Mouse (Mus musculus) forebrain, embryonic 14.5 days (tissue): ENCODE results near the gene Rtl5. TPM values are rescaled to one million over a fixed set of nuclear protein-coding genes. Genes with fewer than 3 reads are reported as not detected.

Source experiments
- ATAC-seq: fragments of 200-750 bp; cut with Nextera tagmentation; 2 replicates; pipeline ENCODE4 v1.8.0; 2017; ENCODE audit warnings: mild to moderate bottlenecking, moderate library complexity
- DNase-seq: peaks from one replicate; pipeline ENCODE4 v3.0.0-alpha.2; 2015; ENCODE audit warnings: low spot score
- H3K27ac ChIP-seq: fragments of 300-500 bp; sonication (generic); 2 replicates; pipeline ENCODE4 v1.5.1; 2014; ENCODE audit warnings: low read depth, mild to moderate bottlenecking, control low read depth, low read length, moderate library complexity
- H3K27me3 ChIP-seq: fragments of 300-500 bp; sonication (generic); replicated peaks from 2 replicates; pipeline ENCODE4 v1.6.1; 2014; ENCODE audit warnings: low read length, control low read depth, mixed read lengths; ENCODE audit not compliant: control insufficient read depth, insufficient read depth
- H3K36me3 ChIP-seq: fragments of 300-500 bp; sonication (generic); 2 replicates; pipeline ENCODE4 v1.6.1; 2014; ENCODE audit warnings: low read length, control low read depth; ENCODE audit not compliant: control insufficient read depth, insufficient read depth
- H3K4me1 ChIP-seq: fragments of 300-500 bp; sonication (generic); 2 replicates; pipeline ENCODE4 v1.6.1; 2014; ENCODE audit warnings: antibody characterized with exemption, low read length, control low read depth; ENCODE audit not compliant: control insufficient read depth, insufficient read depth
- H3K4me2 ChIP-seq: fragments of 300-500 bp; sonication (generic); 2 replicates; pipeline ENCODE4 v1.6.1; 2014; ENCODE audit warnings: mild to moderate bottlenecking, control low read depth, low read length
- H3K4me3 ChIP-seq: fragments of 300-500 bp; sonication (generic); 2 replicates; pipeline ENCODE4 v1.5.1; 2014; ENCODE audit warnings: low read depth, low read length, control low read depth
- H3K9ac ChIP-seq: fragments of 300-500 bp; sonication (generic); 2 replicates; pipeline ENCODE4 v1.6.1; 2014; ENCODE audit warnings: mild to moderate bottlenecking, low read length, control low read depth, moderate library complexity
- H3K9me3 ChIP-seq: fragments of 300-500 bp; sonication (generic); replicated peaks from 2 replicates; pipeline ENCODE4 v1.6.1; 2016; ENCODE audit warnings: low read length, control low read depth, mixed read lengths; ENCODE audit not compliant: control insufficient read depth
- WGBS: fragments of 180-500 bp; shearing (Covaris S2); extraction: QIAGEN DNeasy Blood & Tissue Kit; methylation state at CpG from one replicate; pipeline ENCODE4 v1.1.7; 2014; 5-methylcytosine and 5-hydroxymethylcytosine counted together
- polyA plus RNA-seq: library from polyadenylated mRNA; unstranded; fragments of >200 nt; fragmentation: Nextera tagmentation; extraction: Ambion mirVana; gene quantifications from 2 replicates; pipeline ENCODE4 v1.2.1, GENCODE M21; 2014

Gene Rtl5
- polyA plus RNA-seq, 1 experiment from 2014 or later, result 11.0 TPM

DNA sequence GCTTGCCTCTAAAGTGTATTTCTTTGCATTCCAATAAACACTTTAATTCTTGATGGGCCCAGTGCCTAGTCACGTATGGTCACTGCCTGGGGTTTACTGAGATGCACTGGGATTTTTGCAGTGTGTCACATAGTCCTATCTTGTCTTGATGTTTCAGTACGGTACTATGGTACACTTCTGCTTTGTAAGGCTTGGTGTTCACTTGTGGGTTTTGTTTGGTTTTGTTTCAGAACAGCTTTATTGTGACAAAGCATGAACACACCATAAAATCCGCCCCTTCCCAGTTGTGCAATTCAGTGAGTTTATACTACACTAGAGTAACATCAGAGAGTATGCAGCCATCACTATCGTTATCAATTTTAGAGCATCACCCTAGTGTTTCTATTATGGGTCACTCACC lies 17.1 kb downstream of the Rtl5 start:
- ATAC-seq (no peak), DNase-seq (no peak)
- WGBS, result 82% methylated on average over 4 of the region's 4 CpGs
- Histone ChIP-seq H3K4me1 (no peaks in the 10 kb centered on the region), H3K27me3 (no peaks in the 10 kb centered on the region; the same call in 1 of the 2 replicates), H3K27ac (no peak overlapping the region), H3K9me3 (no peaks in the 10 kb centered on the region), H3K36me3 (no peaks in the 10 kb centered on the region), H3K4me2 (no peak overlapping the region), H3K9ac (no peak overlapping the region), H3K4me3 (no peak overlapping the region)

GRCm38 (mm10) chrX:102053371-102053770 lies 17.7 kb downstream of the Rtl5 start:
- Histone ChIP-seq H3K4me2 (no peak overlapping the region), H3K36me3 (no peaks in the 10 kb centered on the region), H3K4me3 (no peak overlapping the region), H3K27me3 (no peaks in the 10 kb centered on the region; the same call in 1 of the 2 replicates), H3K9ac (no peak overlapping the region), H3K27ac (no peak overlapping the region), H3K4me1 (no peaks in the 10 kb centered on the region), H3K9me3 (no peaks in the 10 kb centered on the region)
- DNase-seq, result no peak
- ATAC-seq, result no peak
- 84% methylated on average over 2 of the region's 2 CpGs for WGBS

DNA sequence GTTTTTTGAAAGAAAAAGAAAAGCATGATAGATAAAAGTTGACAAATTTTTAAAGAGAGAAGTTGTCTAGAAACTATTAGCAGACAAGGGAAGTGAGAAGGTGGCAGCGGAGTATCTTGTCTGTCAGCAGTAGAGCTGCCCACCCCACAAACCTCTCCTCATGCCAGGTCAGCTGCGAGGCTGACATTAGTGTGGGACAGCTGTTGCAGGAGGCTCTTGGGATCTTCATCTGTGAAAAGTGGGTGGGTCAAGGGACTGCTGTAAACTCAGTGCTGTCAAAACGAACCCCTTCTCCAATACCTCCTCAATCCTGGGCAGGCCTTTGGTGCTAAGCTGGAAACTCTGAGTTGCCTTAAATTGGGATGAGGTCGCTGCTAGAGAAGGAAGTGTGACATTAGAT lies 19.9 kb downstream of the Rtl5 start:
- Histone ChIP-seq H3K9ac (no peak overlapping the region), H3K9me3 (no peaks in the 10 kb centered on the region), H3K27ac (no peak overlapping the region), H3K4me2 (no peak overlapping the region), H3K27me3 (no peaks in the 10 kb centered on the region; the same call in 1 of the 2 replicates), H3K36me3 (no peaks in the 10 kb centered on the region), H3K4me3 (no peak overlapping the region), H3K4me1 (no peaks in the 10 kb centered on the region)
- ATAC-seq (no peak), DNase-seq (no peak)
- 74% methylated on average over 4 of the region's 4 CpGs for WGBS

- no peak overlapping the region for H3K9ac ChIP-seq
- DNase-seq (no peak), ATAC-seq (no peak)
- no peak overlapping the region for H3K4me3 ChIP-seq
- no peak overlapping the region for H3K27ac ChIP-seq
- WGBS, result 81% methylated on average over 6 of the region's 6 CpGs
- H3K36me3 ChIP-seq, result no peaks in the 10 kb centered on the region
- no peaks in the 10 kb centered on the region; the same call in 1 of the 2 replicates for H3K27me3 ChIP-seq
- H3K9me3 ChIP-seq, result no peaks in the 10 kb centered on the region
- no peak overlapping the region for H3K4me2 ChIP-seq
- H3K4me1 ChIP-seq, result no peaks in the 10 kb centered on the region
These were observed 20.6 kb downstream of the Rtl5 start for GRCm38 (mm10) chrX:102050552-102050951.

DNA sequence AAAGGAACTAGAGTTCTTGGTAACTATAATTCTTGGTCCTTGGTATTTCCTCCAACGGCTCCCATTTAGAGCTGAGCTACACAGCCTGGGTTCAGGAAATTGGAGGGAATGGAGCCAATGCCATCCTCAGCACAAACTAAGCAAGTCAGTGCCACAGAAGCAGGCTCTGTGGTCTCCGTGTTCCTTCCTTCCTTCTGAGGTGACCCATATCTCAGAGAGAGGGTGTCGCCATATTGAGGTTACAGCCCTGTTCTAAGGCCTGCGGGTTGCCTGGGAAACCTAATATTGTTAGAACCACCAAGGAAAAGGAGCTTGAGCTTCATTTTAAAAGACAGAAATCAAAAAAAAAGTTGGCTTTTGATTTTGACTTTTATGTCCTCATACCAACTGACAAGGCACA lies 28.7 kb downstream of the Rtl5 start:
- WGBS, result 92% methylated on average over 4 of the region's 4 CpGs
- H3K27ac ChIP-seq, result no peak overlapping the region
- H3K4me2 ChIP-seq, result no peak overlapping the region
- no peak overlapping the region for H3K9ac ChIP-seq
- H3K36me3 ChIP-seq, result no peaks in the 10 kb centered on the region
- H3K4me1 ChIP-seq, result no peaks in the 10 kb centered on the region
- no peaks in the 10 kb centered on the region for H3K27me3 ChIP-seq
- no peak overlapping the region for H3K4me3 ChIP-seq
- ATAC-seq (no peak), DNase-seq (no peak)
- H3K9me3 ChIP-seq, result no peaks in the 10 kb centered on the region

GRCm38 (mm10) chrX:102041562-102041961 lies 29.5 kb downstream of the Rtl5 start:
- H3K27me3 ChIP-seq, result no peaks in the 10 kb centered on the region
- H3K27ac ChIP-seq, result no peak overlapping the region
- H3K9ac ChIP-seq, result no peak overlapping the region
- no peaks in the 10 kb centered on the region for H3K36me3 ChIP-seq
- H3K4me2 ChIP-seq, result no peak overlapping the region
- H3K4me1 ChIP-seq, result no peaks in the 10 kb centered on the region
- H3K4me3 ChIP-seq, result no peak overlapping the region
- no peaks in the 10 kb centered on the region for H3K9me3 ChIP-seq
- no peak for DNase-seq
- WGBS, result 56% methylated on average over 7 of the region's 7 CpGs
- ATAC-seq, result no peak

- ATAC-seq (no peak), DNase-seq (peak; percentile 4)
- H3K4me2 ChIP-seq, result no peak overlapping the region
- H3K27ac ChIP-seq, result no peak overlapping the region
- whole genome bisulfite sequencing, result 59% methylated on average over 2 of the region's 2 CpGs
- H3K36me3 ChIP-seq, result no peaks in the 10 kb centered on the region
- no peaks in the 10 kb centered on the region for H3K9me3 ChIP-seq
- no peaks in the 10 kb centered on the region for H3K27me3 ChIP-seq
- H3K9ac ChIP-seq, result no peak overlapping the region
- H3K4me3 ChIP-seq, result no peak overlapping the region
- H3K4me1 ChIP-seq, result no peaks in the 10 kb centered on the region
These were observed 33.6 kb downstream of the Rtl5 start for GRCm38 (mm10) chrX:102037506-102037905.

DNA sequence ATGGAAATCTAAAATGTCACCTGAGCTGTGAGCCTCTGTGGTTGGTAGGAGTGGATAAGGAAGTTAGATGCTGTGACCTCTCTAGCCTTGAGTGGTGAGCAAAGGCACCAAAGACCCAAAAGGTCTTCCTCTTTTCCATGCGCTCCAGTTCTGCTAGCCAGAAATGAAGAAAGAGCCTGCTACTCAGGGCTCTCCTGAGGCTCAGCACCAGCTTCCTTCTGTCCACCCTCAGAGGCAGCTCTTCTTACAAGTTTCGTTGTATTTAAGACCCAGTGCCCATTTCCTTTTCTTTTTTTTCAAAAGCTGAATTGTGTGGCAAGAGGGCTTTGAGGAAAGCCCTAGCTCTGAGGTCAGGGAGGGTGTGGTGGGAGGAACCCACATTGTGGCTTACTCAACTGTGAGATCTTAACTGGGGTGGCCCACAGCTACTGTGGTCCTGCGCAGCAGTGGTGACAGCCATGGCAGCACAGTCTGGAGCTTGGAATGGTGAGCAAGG lies 34.2 kb downstream of the Rtl5 start:
- DNase-seq (no peak), ATAC-seq (no peak)
- Histone ChIP-seq H3K9ac (no peak overlapping the region), H3K27ac (no peak overlapping the region), H3K36me3 (no peaks in the 10 kb centered on the region), H3K9me3 (no peaks in the 10 kb centered on the region), H3K4me2 (no peak overlapping the region), H3K4me1 (no peaks in the 10 kb centered on the region), H3K4me3 (no peak overlapping the region), H3K27me3 (no peaks in the 10 kb centered on the region)
- WGBS, result 73% methylated on average over 3 of the region's 3 CpGs

- DNase-seq, result no peak
- H3K4me2 ChIP-seq, result no peak overlapping the region
- H3K4me3 ChIP-seq, result no peak overlapping the region
- no peak overlapping the region for H3K9ac ChIP-seq
- no peak for ATAC-seq
- no peaks in the 10 kb centered on the region for H3K9me3 ChIP-seq
- no peaks in the 10 kb centered on the region for H3K4me1 ChIP-seq
- no peaks in the 10 kb centered on the region for H3K36me3 ChIP-seq
- no peaks in the 10 kb centered on the region for H3K27me3 ChIP-seq
- WGBS, result 53% methylated on average over 3 of the region's 3 CpGs
- H3K27ac ChIP-seq, result no peak overlapping the region
These were observed 35.4 kb downstream of the Rtl5 start for GRCm38 (mm10) chrX:102035671-102036070.
